ENCODE assay signal across 17 mouse cellular contexts in the genomic region with DNA sequence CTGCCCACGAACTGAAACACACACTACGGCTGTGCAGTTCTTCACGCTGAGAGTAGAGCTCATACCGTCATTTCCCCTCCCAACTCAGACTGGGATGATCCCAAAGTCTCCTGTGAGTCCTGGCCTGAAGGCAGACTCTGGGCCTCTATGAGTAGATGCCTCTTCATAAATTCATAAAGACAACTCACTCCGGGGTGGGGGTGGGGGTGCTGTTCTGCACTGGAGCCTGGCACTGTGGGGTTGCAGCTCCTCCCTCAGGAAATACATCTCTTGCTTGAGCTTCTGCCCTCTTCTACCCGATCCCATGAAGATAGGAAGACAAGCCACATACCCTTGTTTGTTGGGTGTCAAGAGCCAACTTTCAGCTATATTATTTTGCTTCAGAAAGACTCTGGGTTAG. TPM values are rescaled to one million over a fixed set of nuclear protein-coding genes. Genes with fewer than 3 reads are reported as not detected.
DNase-seq lines count a peak whose midpoint lies in the region; ATAC-seq and TF ChIP-seq lines count a peak whose summit lies in the region.
"Had no signal": no experiment of that assay in that cellular context is flagged by ENCODE, and none has a peak within 500 bp of the region (broad histone marks: within the 10 kb centered on the region; RNA-seq: fewer than 3 reads in every experiment).

No protein-coding gene starts in this region.

- DNase-seq in heart, postnatal 0 days (ENCODE audit: low spot score), result no peak
- no peak for DNase-seq in heart, embryonic 10.5 days (ENCODE audit: low spot score)
- no peak for DNase-seq in embryonic facial prominence, embryonic 14.5 days (ENCODE audit: low spot score)
- DNase-seq in stomach, postnatal 0 days (ENCODE audit: low spot score), result no peak
- DNase-seq in left cerebral cortex, adult 9 months (ENCODE audit: low spot score in 2 of 2), result no peak
- no peak for DNase-seq in forebrain, embryonic 10.5 days (ENCODE audit: extremely low spot score, low spot score)
- DNase-seq: B cell, adult 2 months; cerebellum, adult 9-10 months; lung, postnatal 4 days; retina, postnatal 1 day had no signal

- no peaks in the 10 kb centered on the region for H3K36me3 ChIP-seq in heart, postnatal 0 days (replicated peaks; ENCODE audit: control insufficient read depth, insufficient read depth, low read length)
- H3K36me3 ChIP-seq in heart, embryonic 10.5 days, result no peaks in the 10 kb centered on the region
- H3K36me3 ChIP-seq in embryonic facial prominence, embryonic 14.5 days (ENCODE audit: control insufficient read depth, insufficient read depth, low read length), result no peaks in the 10 kb centered on the region
- no peaks in the 10 kb centered on the region for H3K36me3 ChIP-seq in stomach, postnatal 0 days (ENCODE audit: control insufficient read depth, insufficient read depth, low read length)
- no peaks in the 10 kb centered on the region for H3K36me3 ChIP-seq in forebrain, embryonic 15.5 days
- H3K36me3 ChIP-seq in forebrain, embryonic 10.5 days (replicated peaks), result no peaks in the 10 kb centered on the region
- H3K36me3 ChIP-seq: hindbrain, embryonic 10.5 days; lung, embryonic 15.5 days had no signal

- no peaks in the 10 kb centered on the region for H3K27me3 ChIP-seq in heart, postnatal 0 days (ENCODE audit: control insufficient read depth, insufficient read depth, low read length)
- no peaks in the 10 kb centered on the region for H3K27me3 ChIP-seq in heart, embryonic 10.5 days (ENCODE audit: insufficient read depth, poor library complexity, severe bottlenecking)
- no peaks in the 10 kb centered on the region for H3K27me3 ChIP-seq in embryonic facial prominence, embryonic 14.5 days (replicated peaks; ENCODE audit: control insufficient read depth, insufficient read depth, low read length)
- no peaks in the 10 kb centered on the region for H3K27me3 ChIP-seq in stomach, postnatal 0 days (ENCODE audit: control insufficient read depth, insufficient read depth, low read length)
- no peaks in the 10 kb centered on the region for H3K27me3 ChIP-seq in forebrain, embryonic 15.5 days
- H3K27me3 ChIP-seq in forebrain, embryonic 10.5 days (ENCODE audit: poor library complexity, severe bottlenecking), result no peaks in the 10 kb centered on the region
- H3K27me3 ChIP-seq: lung, embryonic 15.5 days had no signal

- TF ChIP-seq CTCF in heart, postnatal 0 days (IDR thresholded peaks at IDR 0.05; ENCODE audit: low read depth), result no peak; the same call in 1 of the 2 replicates
- TF ChIP-seq CTCF in stomach, postnatal 0 days (IDR thresholded peaks at IDR 0.05; ENCODE audit: low read depth), result no peak

- no peak overlapping the region for H3K9ac ChIP-seq in heart, postnatal 0 days (replicated peaks; ENCODE audit: low read depth, low read length)
- H3K9ac ChIP-seq in embryonic facial prominence, embryonic 14.5 days (ENCODE audit: low read depth, low read length), result no peak overlapping the region
- H3K9ac ChIP-seq in stomach, postnatal 0 days (ENCODE audit: low read length), result no peak overlapping the region
- no peak overlapping the region for H3K9ac ChIP-seq in forebrain, embryonic 15.5 days (replicated peaks)
- H3K9ac ChIP-seq: liver, embryonic 14.5 days; lung, embryonic 15.5 days had no signal

- ATAC-seq in heart, postnatal 0 days (ENCODE audit: insufficient read depth, low read depth), result no peak
- peak; percentile 68 for ATAC-seq in CD4-positive, CD25-positive, alpha-beta regulatory T cell, adult 4 months
- ATAC-seq in embryonic facial prominence, embryonic 14.5 days (ENCODE audit: low read depth), result no peak; the same call in 1 of the 2 replicates
- no peak for ATAC-seq in stomach, postnatal 0 days (ENCODE audit: low FRiP score, low TSS enrichment)
- ATAC-seq in forebrain, embryonic 15.5 days (replicated peaks), result no peak
- ATAC-seq: intestine, embryonic 16.5 days had no signal

- WGBS in heart, postnatal 0 days, result 75% methylated on average over 6 of the region's 6 CpGs
- 84% methylated on average over 6 of the region's 6 CpGs for WGBS in heart, embryonic 10.5 days
- 54% methylated on average over 6 of the region's 6 CpGs for WGBS in embryonic facial prominence, embryonic 14.5 days
- 64% methylated on average over 6 of the region's 6 CpGs for WGBS in stomach, postnatal 0 days
- WGBS in forebrain, embryonic 15.5 days, result 91% methylated on average over 6 of the region's 6 CpGs
- 89% methylated on average over 6 of the region's 6 CpGs for WGBS in forebrain, embryonic 10.5 days

- no peaks in the 10 kb centered on the region for H3K9me3 ChIP-seq in heart, postnatal 0 days (replicated peaks; ENCODE audit: control insufficient read depth, low read length)
- H3K9me3 ChIP-seq in heart, embryonic 10.5 days, result no peaks in the 10 kb centered on the region
- no peaks in the 10 kb centered on the region for H3K9me3 ChIP-seq in embryonic facial prominence, embryonic 14.5 days (ENCODE audit: control insufficient read depth, low read length)
- no peaks in the 10 kb centered on the region for H3K9me3 ChIP-seq in stomach, postnatal 0 days (ENCODE audit: control insufficient read depth, low read length)
- H3K9me3 ChIP-seq in forebrain, embryonic 15.5 days, result no peaks in the 10 kb centered on the region
- H3K9me3 ChIP-seq in forebrain, embryonic 10.5 days, result no peaks in the 10 kb centered on the region
- H3K9me3 ChIP-seq: hindbrain, embryonic 10.5 days; lung, embryonic 15.5 days had no signal

- H3K27ac ChIP-seq in heart, postnatal 0 days (ENCODE audit: low read depth), result 0 out of 2 replicates have a peak overlapping the region, but pooled peaks have one; percentile 7
- no peak overlapping the region for H3K27ac ChIP-seq in heart, embryonic 10.5 days
- H3K27ac ChIP-seq in embryonic facial prominence, embryonic 14.5 days (replicated peaks; ENCODE audit: low read depth, low read length), result peak overlapping the region; percentile 52
- 0 out of 2 replicates have a peak overlapping the region, but pooled peaks have one; percentile 8 for H3K27ac ChIP-seq in stomach, postnatal 0 days (replicated peaks)
- no peak overlapping the region for H3K27ac ChIP-seq in forebrain, embryonic 15.5 days (replicated peaks)
- no peak overlapping the region for H3K27ac ChIP-seq in forebrain, embryonic 10.5 days
- H3K27ac ChIP-seq: hindbrain, embryonic 10.5 days; kidney, postnatal 0 days; liver, embryonic 14.5 days; lung, embryonic 15.5 days had no signal

- no peak overlapping the region for H3K4me2 ChIP-seq in heart, postnatal 0 days (ENCODE audit: low read depth, low read length)
- H3K4me2 ChIP-seq in embryonic facial prominence, embryonic 14.5 days (ENCODE audit: low read depth, low read length), result no peak overlapping the region
- no peak overlapping the region for H3K4me2 ChIP-seq in stomach, postnatal 0 days (replicated peaks; ENCODE audit: low read depth)
- no peak overlapping the region for H3K4me2 ChIP-seq in forebrain, embryonic 15.5 days (replicated peaks)
- H3K4me2 ChIP-seq: lung, embryonic 15.5 days had no signal

- no peak overlapping the region for H3K4me3 ChIP-seq in heart, postnatal 0 days (ENCODE audit: low read depth, low read length)
- H3K4me3 ChIP-seq in heart, embryonic 10.5 days, result no peak overlapping the region
- no peak overlapping the region for H3K4me3 ChIP-seq in embryonic facial prominence, embryonic 14.5 days (ENCODE audit: low read depth, low read length)
- no peak overlapping the region for H3K4me3 ChIP-seq in stomach, postnatal 0 days (ENCODE audit: low read depth, low read length)
- no peak overlapping the region for H3K4me3 ChIP-seq in forebrain, embryonic 15.5 days
- H3K4me3 ChIP-seq in forebrain, embryonic 10.5 days, result no peak overlapping the region
- H3K4me3 ChIP-seq: hindbrain, embryonic 10.5 days; lung, embryonic 15.5 days had no signal

- no peak for TF ChIP-seq EP300 in heart, postnatal 0 days (IDR thresholded peaks at IDR 0.05; ENCODE audit: low read depth)
- TF ChIP-seq EP300 in stomach, postnatal 0 days (optimal IDR thresholded peaks at IDR 0.05), result no peak

- peaks cover 24% of the 10 kb centered on the region for H3K4me1 ChIP-seq in heart, postnatal 0 days (ENCODE audit: control insufficient read depth, insufficient read depth)
- peaks cover 10% of the 10 kb centered on the region for H3K4me1 ChIP-seq in heart, embryonic 10.5 days
- H3K4me1 ChIP-seq in embryonic facial prominence, embryonic 14.5 days (ENCODE audit: control insufficient read depth, insufficient read depth, low read length), result peaks cover 6% of the 10 kb centered on the region; the same call in 1 of the 2 replicates
- H3K4me1 ChIP-seq in stomach, postnatal 0 days (replicated peaks; ENCODE audit: control insufficient read depth, insufficient read depth), result 0 out of 2 replicates have a peak, but pooled peaks cover 3% of the 10 kb centered on the region
- H3K4me1 ChIP-seq in forebrain, embryonic 15.5 days, result no peaks in the 10 kb centered on the region
- H3K4me1 ChIP-seq in forebrain, embryonic 10.5 days, result no peaks in the 10 kb centered on the region
- H3K4me1 ChIP-seq: hindbrain, embryonic 10.5 days had no signal

RNA-seq across cellular contexts. Expression of gene Ets2, which starts 59.9 kb away (rescaled TPM):
- 61.2 and 69.2 TPM in 2 replicates for total RNA-seq in heart, postnatal 0 days (2014; rRNA removed; ENCODE audit: low replicate concordance)
- 44.0 and 45.0 TPM in 2 replicates for polyA plus RNA-seq in heart, postnatal 0 days (2015; fragmentation: Nextera tagmentation; extraction: Ambion mirVana)
- 38.5 and 41.0 TPM in 2 replicates for polyA plus RNA-seq in heart, embryonic 10.5 days (2016; fragmentation: Nextera tagmentation; extraction: Ambion mirVana)
- polyA plus RNA-seq in CD4-positive, CD25-positive, alpha-beta regulatory T cell, adult 4 months (2017; shearing (Covaris generic)), result 1 to 10 TPM; 4.2 to 4.3 TPM
- 55.7 and 56.8 TPM in 2 replicates for polyA plus RNA-seq in embryonic facial prominence, embryonic 14.5 days (2014; fragmentation: Nextera tagmentation; extraction: Ambion mirVana)
- 35.1 and 38.1 TPM in 2 replicates for polyA plus RNA-seq in stomach, postnatal 0 days (2015; fragmentation: Nextera tagmentation; extraction: Ambion mirVana)
- polyA plus RNA-seq in forebrain, embryonic 15.5 days (2015; fragmentation: Nextera tagmentation; extraction: Ambion mirVana), result 14.4 and 16.9 TPM in 2 replicates
- polyA plus RNA-seq in forebrain, embryonic 10.5 days (2016; fragmentation: Nextera tagmentation; extraction: Ambion mirVana), result 14.2 and 16.8 TPM in 2 replicates

Comparison
In these comparisons a context has a peak if more than half of its experiments do, and no peak if none do; other contexts are left out.
1. H3K27ac ChIP-seq: peak in heart, postnatal 0 days (single experiment), embryonic facial prominence, embryonic 14.5 days (single experiment) and stomach, postnatal 0 days (single experiment); none in heart, embryonic 10.5 days (single experiment), forebrain, embryonic 15.5 days (single experiment) and forebrain, embryonic 10.5 days (single experiment).